Mouse (Mus musculus) forebrain, embryonic 13.5 days (tissue): Measurements from ENCODE around the gene AC161166.1. TPM values are rescaled to one million over a fixed set of nuclear protein-coding genes. Genes with fewer than 3 reads are reported as not detected.
A peak's percentile ranks its signal among the peaks of the same experiment; 100 is the strongest.
"Not testable (repeated sequence)": the region's sequence is repeated elsewhere in the genome, so short reads cannot be mapped to it uniquely, and the experiment has no call there.

Experiments
- ATAC-seq: fragments of 200-750 bp; cut with Nextera tagmentation; 2 replicates; pipeline ENCODE4 v1.8.0; 2017
- H3K27ac ChIP-seq: fragments of 300-500 bp; sonication (generic); 2 replicates; pipeline ENCODE4 v1.5.1; 2015; ENCODE audit warnings: inconsistent platforms, mild to moderate bottlenecking, moderate library complexity
- H3K27me3 ChIP-seq: fragments of 300-500 bp; sonication (generic); 2 replicates; pipeline ENCODE4 v1.6.1; 2015; ENCODE audit warnings: mild to moderate bottlenecking, inconsistent platforms
- H3K36me3 ChIP-seq: fragments of 300-500 bp; sonication (generic); 2 replicates; pipeline ENCODE4 v1.6.1; 2015; ENCODE audit warnings: mild to moderate bottlenecking, inconsistent platforms; ENCODE audit not compliant: poor library complexity, severe bottlenecking
- H3K4me1 ChIP-seq: fragments of 300-500 bp; sonication (generic); 2 replicates; pipeline ENCODE4 v1.6.1; 2015; ENCODE audit warnings: inconsistent platforms
- H3K4me2 ChIP-seq: fragments of 300-500 bp; sonication (generic); 2 replicates; pipeline ENCODE4 v1.6.1; 2015; ENCODE audit warnings: inconsistent platforms, mild to moderate bottlenecking, moderate library complexity
- H3K4me3 ChIP-seq: fragments of 300-500 bp; sonication (generic); 2 replicates; pipeline ENCODE4 v1.5.1; 2015; ENCODE audit warnings: mild to moderate bottlenecking, inconsistent platforms
- H3K9ac ChIP-seq: fragments of 300-500 bp; sonication (generic); 2 replicates; pipeline ENCODE4 v1.6.1; 2015; ENCODE audit warnings: mild to moderate bottlenecking, inconsistent platforms
- H3K9me3 ChIP-seq: fragments of 300-500 bp; sonication (generic); replicated peaks from 2 replicates; pipeline ENCODE4 v1.6.1; 2016; ENCODE audit warnings: inconsistent platforms
- WGBS: fragments of 180-500 bp; shearing (Covaris S2); methylation state at CpG from one replicate; pipeline ENCODE4 v1.1.7; 2015; 5-methylcytosine and 5-hydroxymethylcytosine counted together
- polyA plus RNA-seq: library from polyadenylated mRNA; unstranded; fragments of >200 nt; fragmentation: Nextera tagmentation; extraction: Ambion mirVana; gene quantifications from 2 replicates; pipeline ENCODE4 v1.2.1, GENCODE M21; 2015

The AC161166.1 gene
- polyA plus RNA-seq, 1 experiment from 2014 or later: 0.97 TPM

GRCm38 (mm10) chr7:24504868-24505267 lies 7.4 kb downstream of the AC161166.1 start:
- Histone ChIP-seq H3K4me3 (no peak overlapping the region), H3K27me3 (no peaks in the 10 kb centered on the region), H3K4me1 (peaks cover 50% of the 10 kb centered on the region), H3K4me2 (peak overlapping the region; percentile 81; the same call in 1 of the 2 replicates), H3K27ac (peak overlapping the region; percentile 100), H3K36me3 (peaks cover 39% of the 10 kb centered on the region), H3K9me3 (no peaks in the 10 kb centered on the region), H3K9ac (peak overlapping the region; percentile 91; the same call in 1 of the 2 replicates)
- 25% methylated on average over 4 of the region's 4 CpGs for WGBS
- no peak for ATAC-seq

GRCm38 (mm10) chr7:24504004-24504403 lies 8.3 kb downstream of the AC161166.1 start:
- H3K4me2 ChIP-seq: no peak overlapping the region
- peaks cover 47% of the 10 kb centered on the region for H3K36me3 ChIP-seq
- WGBS: 35% methylated on average over 10 of the region's 10 CpGs
- peaks cover 47% of the 10 kb centered on the region for H3K4me1 ChIP-seq
- H3K9me3 ChIP-seq: no peaks in the 10 kb centered on the region
- H3K9ac ChIP-seq: no peak overlapping the region
- no peaks in the 10 kb centered on the region for H3K27me3 ChIP-seq
- no peak for ATAC-seq
- H3K4me3 ChIP-seq: no peak overlapping the region
- no peak overlapping the region; the same call in 1 of the 2 replicates for H3K27ac ChIP-seq

- Histone ChIP-seq H3K36me3 (peaks cover 61% of the 10 kb centered on the region), H3K9ac (no peak overlapping the region), H3K9me3 (no peaks in the 10 kb centered on the region), H3K4me1 (peaks cover 37% of the 10 kb centered on the region), H3K27me3 (peaks cover 9% of the 10 kb centered on the region; the same call in 1 of the 2 replicates), H3K4me3 (no peak overlapping the region), H3K4me2 (no peak overlapping the region), H3K27ac (no peak overlapping the region)
- ATAC-seq: no peak
- 51% methylated on average over 21 of the region's 21 CpGs for WGBS
These were observed 10.8 kb downstream of the AC161166.1 start for GRCm38 (mm10) chr7:24501492-24501891.

GRCm38 (mm10) chr7:24500929-24501328 lies 11.3 kb downstream of the AC161166.1 start:
- H3K4me1 ChIP-seq: peaks cover 32% of the 10 kb centered on the region
- H3K9ac ChIP-seq: no peak overlapping the region
- H3K27ac ChIP-seq: no peak overlapping the region
- 39% methylated on average over 7 of the region's 7 CpGs for WGBS
- no peak overlapping the region for H3K4me3 ChIP-seq
- no peak for ATAC-seq
- no peak overlapping the region for H3K4me2 ChIP-seq
- H3K9me3 ChIP-seq: no peaks in the 10 kb centered on the region
- peaks cover 9% of the 10 kb centered on the region; the same call in 1 of the 2 replicates for H3K27me3 ChIP-seq
- H3K36me3 ChIP-seq: peaks cover 61% of the 10 kb centered on the region

- Histone ChIP-seq H3K4me3 (no peak overlapping the region), H3K9ac (no peak overlapping the region), H3K9me3 (no peaks in the 10 kb centered on the region), H3K4me2 (peak overlapping the region; percentile 36; the same call in 1 of the 2 replicates), H3K36me3 (peaks cover 64% of the 10 kb centered on the region), H3K27ac (no peak overlapping the region), H3K4me1 (peaks cover 23% of the 10 kb centered on the region), H3K27me3 (peaks cover 9% of the 10 kb centered on the region; the same call in 1 of the 2 replicates)
- WGBS: 21% methylated on average over 43 of the region's 43 CpGs
- peak; percentile 17; the same call in 1 of the 2 replicates for ATAC-seq
These were observed 12.2 kb downstream of the AC161166.1 start for GRCm38 (mm10) chr7:24499856-24500577.

- Histone ChIP-seq H3K4me1 (peaks cover 52% of the 10 kb centered on the region), H3K36me3 (peaks cover 28% of the 10 kb centered on the region), H3K27me3 (no peaks in the 10 kb centered on the region), H3K4me2 (no peak overlapping the region), H3K4me3 (no peak overlapping the region), H3K27ac (no peak overlapping the region), H3K9me3 (no peaks in the 10 kb centered on the region), H3K9ac (no peak overlapping the region)
- ATAC-seq: no peak
- 91% methylated on average over 8 of the region's 8 CpGs for WGBS
These were observed 24.0 kb downstream of the AC161166.1 start for GRCm38 (mm10) chr7:24488303-24488702.

GRCm38 (mm10) chr7:24487403-24487802 lies 24.9 kb downstream of the AC161166.1 start:
- Histone ChIP-seq H3K9ac (peak overlapping the region; percentile 73; the same call in 1 of the 2 replicates), H3K4me2 (peak overlapping the region; percentile 87), H3K4me3 (peak overlapping the region; percentile 34), H3K4me1 (peaks cover 59% of the 10 kb centered on the region), H3K27ac (peak overlapping the region; percentile 82), H3K9me3 (no peaks in the 10 kb centered on the region), H3K36me3 (peaks cover 27% of the 10 kb centered on the region), H3K27me3 (no peaks in the 10 kb centered on the region)
- ATAC-seq: no peak
- WGBS: 15% methylated on average over 3 of the region's 3 CpGs

GRCm38 (mm10) chr7:24486654-24487130 lies 25.6 kb downstream of the AC161166.1 start:
- Histone ChIP-seq H3K27me3 (no peaks in the 10 kb centered on the region), H3K4me1 (peaks cover 59% of the 10 kb centered on the region), H3K4me3 (peak overlapping the region; percentile 34), H3K9me3 (no peaks in the 10 kb centered on the region), H3K9ac (peak overlapping the region; percentile 73), H3K36me3 (peaks cover 21% of the 10 kb centered on the region), H3K4me2 (peak overlapping the region; percentile 87), H3K27ac (peak overlapping the region; percentile 82)
- WGBS: 32% methylated on average over 9 of the region's 9 CpGs
- peak; percentile 64 for ATAC-seq

GRCm38 (mm10) chr7:24485481-24485880 lies 26.8 kb downstream of the AC161166.1 start:
- Histone ChIP-seq H3K9ac (peak overlapping the region; percentile 73), H3K4me2 (peak overlapping the region; percentile 87), H3K9me3 (no peaks in the 10 kb centered on the region), H3K4me3 (peak overlapping the region; percentile 34), H3K4me1 (peaks cover 67% of the 10 kb centered on the region), H3K27me3 (0 out of 2 replicates have a peak, but pooled peaks cover 3% of the 10 kb centered on the region), H3K27ac (peak overlapping the region; percentile 82), H3K36me3 (peaks cover 11% of the 10 kb centered on the region)
- no peak for ATAC-seq
- 79% methylated on average over 9 of the region's 9 CpGs for WGBS

GRCm38 (mm10) chr7:24483291-24483690 lies 29.0 kb downstream of the AC161166.1 start:
- WGBS: 61% methylated on average over 6 of the region's 6 CpGs
- not testable (repeated sequence) for H3K9me3 ChIP-seq, H3K27me3 ChIP-seq, H3K36me3 ChIP-seq, ATAC-seq
- Histone ChIP-seq H3K27ac (peak overlapping the region; percentile 78), H3K4me1 (peaks cover 77% of the 10 kb centered on the region), H3K9ac (peak overlapping the region; percentile 97), H3K4me2 (peak overlapping the region; percentile 87), H3K4me3 (peak overlapping the region; percentile 76)

- no peak; the same call in 1 of the 2 replicates for ATAC-seq
- H3K9me3 ChIP-seq: no peaks in the 10 kb centered on the region
These were observed 29.8 kb downstream of the AC161166.1 start for GRCm38 (mm10) chr7:24482208-24483020.

More at GRCm38 (mm10) chr7:24482208-24483020, 29.8 kb downstream of the AC161166.1 start:
- Histone ChIP-seq H3K27me3 (0 out of 2 replicates have a peak, but pooled peaks cover 3% of the 10 kb centered on the region), H3K27ac (peak overlapping the region; percentile 78), H3K4me3 (peak overlapping the region; percentile 76), H3K4me1 (peaks cover 69% of the 10 kb centered on the region), H3K4me2 (peak overlapping the region; percentile 87), H3K9ac (peak overlapping the region; percentile 97), H3K36me3 (no peaks in the 10 kb centered on the region)
- WGBS: 1% methylated on average over 24 of the region's 38 CpGs
